Mouse (Mus musculus): ENCODE data around the gene Nup37. TPM values are rescaled to one million over a fixed set of nuclear protein-coding genes. Genes with fewer than 3 reads are reported as not detected.

The Nup37 gene
- polyA plus RNA-seq, 1 experiment from 2014 or later = 39.8 TPM

DNA sequence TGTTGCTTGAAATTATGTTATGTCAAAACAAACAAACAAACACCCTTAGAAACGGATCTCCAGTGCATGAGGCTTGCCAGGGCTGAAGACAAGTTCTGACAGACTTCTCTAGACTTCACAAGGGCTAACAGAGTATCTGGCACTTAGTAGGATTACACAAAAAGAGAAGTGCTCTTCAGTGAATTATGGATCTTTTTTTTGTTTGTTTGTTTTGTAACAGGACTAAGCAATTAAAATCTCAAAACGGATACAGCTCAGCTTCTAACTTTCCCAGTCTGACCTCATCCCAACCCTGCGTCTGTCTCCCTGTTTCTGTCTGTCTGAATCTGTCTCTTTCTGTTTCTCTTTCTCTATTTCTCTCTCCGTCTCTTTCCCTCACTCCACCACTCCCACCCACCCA is 53.7 kb downstream of the Nup37 start:
- Histone ChIP-seq H3K27ac (replicated peaks) (no peak overlapping the region), H3K9ac (replicated peaks) (no peak overlapping the region), H3K4me2 (replicated peaks) (peak overlapping the region; percentile 4; the same call in 1 of the 2 replicates), H3K4me1 (peaks cover 4% of the 10 kb centered on the region), H3K27me3 (no peaks in the 10 kb centered on the region), H3K36me3 (no peaks in the 10 kb centered on the region), H3K4me3 (no peak overlapping the region; the same call in 1 of the 2 replicates), H3K9me3 (no peaks in the 10 kb centered on the region)
- ATAC-seq (replicated peaks) = peak; percentile 70
- 16% methylated on average over 4 of the region's 4 CpGs for WGBS

DNA sequence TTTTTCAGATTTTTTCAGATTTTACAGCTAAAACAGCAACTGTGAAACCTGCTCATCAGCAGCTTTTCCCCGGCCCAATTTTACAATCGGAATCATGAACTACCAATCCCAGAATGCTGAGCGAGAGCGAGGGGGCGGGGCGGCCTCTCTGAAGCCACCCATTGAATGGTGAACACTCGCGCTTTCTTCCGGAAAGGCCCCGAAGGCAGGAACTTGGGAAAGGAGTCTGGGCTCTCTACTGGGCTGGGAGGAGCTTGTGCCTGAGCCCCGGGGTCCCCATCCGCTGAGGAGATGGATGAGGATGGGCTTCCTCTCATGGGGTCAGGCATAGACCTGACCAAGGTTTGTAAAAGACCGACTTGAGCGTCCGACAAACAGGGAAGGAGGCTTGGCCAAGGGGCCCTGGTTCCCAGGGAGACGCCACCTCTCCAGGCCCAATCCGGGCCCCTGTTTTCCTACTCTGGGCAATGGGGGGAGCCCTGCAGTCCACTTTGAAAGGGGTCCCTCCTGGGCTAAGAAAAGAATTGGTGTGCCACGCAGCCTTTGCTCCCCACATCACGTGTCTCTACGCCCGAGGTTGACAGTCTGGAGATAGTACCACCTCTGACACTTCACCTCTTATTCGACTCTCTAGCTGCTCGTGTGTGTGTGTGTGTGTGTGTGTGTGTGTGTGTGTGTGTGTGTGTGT is 54.3 kb downstream of the Nup37 start, which contains the start of gene Washc3:
Gene Washc3, plus strand, starts transcription at position 143 of the 688 bp plus-strand sequence.
- peak within 1 kb of the TSS; percentile 80 for H3K4me3 ChIP-seq
- peak within 1 kb of the TSS; percentile 62 for H3K4me2 ChIP-seq (replicated peaks)
- H3K27me3 ChIP-seq = no peaks in the 10 kb centered on the region
- peak; percentile 100 for ATAC-seq (replicated peaks)
- peaks cover 4% of the 10 kb centered on the region for H3K4me1 ChIP-seq
- 2% methylated on average over 23 of the region's 23 CpGs for WGBS
- no peaks in the 10 kb centered on the region for H3K36me3 ChIP-seq
- H3K9me3 ChIP-seq = no peaks in the 10 kb centered on the region
- peak within 1 kb of the TSS; percentile 85 for H3K27ac ChIP-seq (replicated peaks)
- H3K9ac ChIP-seq (replicated peaks) = peak within 1 kb of the TSS; percentile 83

DNA sequence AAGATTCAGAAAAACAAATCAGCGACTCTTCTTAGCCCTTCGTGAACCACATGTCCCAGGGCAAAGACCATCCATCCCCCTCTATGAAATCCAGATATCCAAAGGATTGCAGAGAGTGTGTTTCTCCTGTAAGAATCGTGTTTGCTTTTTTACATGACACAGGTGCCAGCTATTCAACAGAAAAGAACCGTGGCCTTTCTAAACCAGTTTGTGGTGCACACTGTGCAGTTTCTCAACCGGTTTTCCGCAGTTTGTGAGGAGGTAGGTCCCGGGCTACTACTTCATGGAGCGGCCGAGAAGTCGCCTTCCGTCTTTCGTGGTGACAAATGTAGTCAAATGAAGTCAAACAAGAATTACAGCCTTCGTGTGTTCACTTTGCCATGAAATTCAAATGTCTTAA is 54.9 kb downstream of the Nup37 start:
- WGBS = 76% methylated on average over 13 of the region's 13 CpGs
- Histone ChIP-seq H3K4me3 (peak overlapping the region; percentile 80), H3K27me3 (no peaks in the 10 kb centered on the region), H3K9ac (replicated peaks) (peak overlapping the region; percentile 83), H3K4me1 (peaks cover 4% of the 10 kb centered on the region), H3K36me3 (no peaks in the 10 kb centered on the region), H3K4me2 (replicated peaks) (peak overlapping the region; percentile 62), H3K27ac (replicated peaks) (0 out of 2 replicates have a peak overlapping the region, but pooled peaks have one; percentile 85), H3K9me3 (no peaks in the 10 kb centered on the region)
- no peak for ATAC-seq (replicated peaks)

DNA sequence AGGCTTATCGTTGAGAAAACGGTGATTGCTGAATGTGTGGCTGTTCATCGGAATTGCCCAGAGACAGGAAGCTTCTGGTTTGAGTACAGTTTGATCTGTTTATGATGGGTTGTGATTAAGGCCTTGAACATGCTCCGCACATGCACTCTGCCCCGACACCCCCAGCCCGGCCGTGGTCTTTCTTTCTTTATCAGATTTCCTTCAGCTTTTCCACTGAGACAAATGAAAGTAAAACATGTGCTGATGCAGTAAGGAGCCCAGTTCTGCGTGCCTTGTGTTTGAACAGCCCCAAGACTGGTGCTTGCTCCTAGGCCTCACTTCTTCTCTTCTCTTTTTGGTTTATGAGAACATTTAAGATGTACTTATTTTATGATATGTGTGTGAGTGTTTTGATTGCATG is 55.8 kb downstream of the Nup37 start:
- 98% methylated on average over 8 of the region's 8 CpGs for whole genome bisulfite sequencing

DNA sequence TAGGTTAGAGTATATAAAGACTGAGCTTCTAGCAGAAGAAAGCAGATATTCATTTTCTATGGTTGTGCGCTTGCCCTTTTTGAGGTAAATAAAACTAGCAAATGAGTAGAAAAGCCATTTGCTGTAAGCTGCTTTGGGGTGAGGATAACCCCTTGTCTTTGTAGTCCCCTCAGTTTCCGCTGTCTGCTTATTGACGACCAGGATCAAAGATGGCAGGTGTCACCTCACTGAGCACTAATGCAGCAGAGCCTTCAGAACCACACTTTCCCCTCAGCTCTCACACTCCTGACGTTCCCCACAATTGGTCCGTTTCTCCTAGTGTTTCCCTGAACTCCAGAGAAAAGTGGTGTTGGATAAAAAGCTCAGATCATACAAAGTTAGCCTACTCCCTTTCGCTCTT is 56.4 kb downstream of the Nup37 start:
- no peak for ATAC-seq (replicated peaks)
- 92% methylated on average over 6 of the region's 6 CpGs for whole genome bisulfite sequencing

More for the DNA sequence above, 55.8 kb downstream of the Nup37 start:
- Histone ChIP-seq H3K27ac (replicated peaks) (no peak overlapping the region), H3K36me3 (no peaks in the 10 kb centered on the region), H3K4me2 (replicated peaks) (no peak overlapping the region), H3K4me3 (no peak overlapping the region), H3K9me3 (no peaks in the 10 kb centered on the region), H3K9ac (replicated peaks) (no peak overlapping the region), H3K4me1 (peaks cover 4% of the 10 kb centered on the region), H3K27me3 (no peaks in the 10 kb centered on the region)
- ATAC-seq (replicated peaks) = no peak

DNA sequence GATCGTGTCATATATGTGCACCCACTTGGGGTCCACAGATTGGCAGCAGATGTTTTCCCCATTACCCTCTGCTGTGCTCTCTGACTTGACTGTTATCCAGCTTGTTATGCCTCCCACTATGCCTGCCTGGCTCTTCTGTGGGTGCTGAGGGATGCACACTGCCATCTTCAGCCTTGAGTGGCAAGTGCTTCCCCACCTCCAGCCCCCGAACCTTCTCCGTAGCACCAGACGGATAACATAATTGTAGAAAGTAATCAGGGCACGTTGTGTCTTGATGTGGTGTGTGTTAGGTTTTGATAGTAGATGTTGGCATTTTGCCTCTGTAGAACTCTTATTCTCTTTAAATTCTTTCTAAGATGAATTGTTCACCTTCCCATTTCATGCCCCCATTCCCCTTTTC is 65.9 kb downstream of the Nup37 start:
- H3K4me3 ChIP-seq = no peak overlapping the region
- WGBS = 90% methylated on average over 5 of the region's 5 CpGs
- no peaks in the 10 kb centered on the region for H3K4me1 ChIP-seq
- no peaks in the 10 kb centered on the region for H3K27me3 ChIP-seq
- H3K9ac ChIP-seq (replicated peaks) = no peak overlapping the region
- H3K9me3 ChIP-seq = no peaks in the 10 kb centered on the region
- ATAC-seq (replicated peaks) = no peak
- no peak overlapping the region for H3K27ac ChIP-seq (replicated peaks)
- no peak overlapping the region for H3K4me2 ChIP-seq (replicated peaks)
- H3K36me3 ChIP-seq = peaks cover 7% of the 10 kb centered on the region; the same call in 1 of the 2 replicates

More for the DNA sequence above, 56.4 kb downstream of the Nup37 start:
- Histone ChIP-seq H3K27me3 (no peaks in the 10 kb centered on the region), H3K4me3 (no peak overlapping the region), H3K4me1 (peaks cover 4% of the 10 kb centered on the region), H3K36me3 (no peaks in the 10 kb centered on the region), H3K9me3 (no peaks in the 10 kb centered on the region), H3K4me2 (replicated peaks) (no peak overlapping the region), H3K27ac (replicated peaks) (no peak overlapping the region), H3K9ac (replicated peaks) (no peak overlapping the region)

DNA sequence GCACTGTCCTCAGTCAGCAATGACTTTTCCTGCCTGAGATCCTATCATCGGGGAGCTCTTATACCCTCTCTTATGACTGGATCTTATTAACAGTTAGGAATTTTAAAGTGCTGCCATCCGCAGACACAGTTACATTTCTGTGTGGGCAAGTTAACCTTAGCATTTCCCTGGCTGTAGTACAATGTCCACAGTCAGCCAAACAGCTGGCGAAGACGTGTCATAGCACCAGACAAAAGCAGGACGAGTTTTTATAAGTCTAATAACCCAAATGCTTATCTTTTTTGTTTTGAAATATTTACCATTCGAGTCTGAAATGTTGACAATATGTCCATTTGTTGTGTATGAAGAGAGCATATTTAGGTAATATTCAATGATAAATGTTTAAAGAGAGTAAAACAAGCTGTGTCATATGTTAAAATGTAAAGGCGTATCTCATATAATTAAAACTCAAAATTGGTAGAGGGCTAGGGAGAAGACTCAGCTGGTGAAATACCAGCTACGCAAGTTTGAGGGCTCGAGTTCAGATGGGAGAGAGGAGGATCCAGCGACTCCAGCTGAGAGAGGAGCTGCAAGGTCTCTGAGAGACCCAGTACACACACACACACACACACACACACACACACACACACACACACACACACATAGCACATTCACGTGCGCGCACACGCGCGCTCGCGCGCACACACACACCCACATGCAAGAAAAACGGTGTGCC is 68.2 kb downstream of the Nup37 start:
- H3K4me3 ChIP-seq = no peak overlapping the region
- H3K4me2 ChIP-seq (replicated peaks) = no peak overlapping the region
- H3K9me3 ChIP-seq = no peaks in the 10 kb centered on the region
- H3K27me3 ChIP-seq = no peaks in the 10 kb centered on the region
- no peak for ATAC-seq (replicated peaks)
- no peak overlapping the region for H3K27ac ChIP-seq (replicated peaks)
- no peaks in the 10 kb centered on the region for H3K4me1 ChIP-seq
- H3K36me3 ChIP-seq = peaks cover 8% of the 10 kb centered on the region; the same call in 1 of the 2 replicates
- no peak overlapping the region for H3K9ac ChIP-seq (replicated peaks)
- WGBS = 95% methylated on average over 20 of the region's 20 CpGs

DNA sequence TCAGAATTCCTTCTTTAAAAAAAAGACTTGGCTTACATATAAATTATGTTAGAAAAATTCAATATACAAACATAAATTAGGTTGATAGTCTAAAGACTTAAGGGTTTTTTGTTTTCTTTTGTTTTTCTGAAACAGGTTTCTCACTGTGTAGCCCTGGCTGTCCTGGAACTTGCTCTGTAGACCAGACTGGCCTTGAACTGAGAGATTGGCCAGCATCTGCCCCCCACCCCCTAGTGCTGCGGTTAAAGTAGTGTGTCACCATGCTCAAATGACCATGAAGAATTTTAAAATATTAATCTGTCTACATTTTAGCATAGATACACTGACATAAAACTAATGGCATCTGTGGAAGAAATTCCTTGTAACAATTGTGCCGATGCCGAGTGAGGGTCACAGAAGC is 71.4 kb downstream of the Nup37 start:
- peaks cover 8% of the 10 kb centered on the region; the same call in 1 of the 2 replicates for H3K36me3 ChIP-seq
- H3K27ac ChIP-seq (replicated peaks) = no peak overlapping the region
- no peaks in the 10 kb centered on the region for H3K9me3 ChIP-seq
- WGBS = 96% methylated on average over 3 of the region's 3 CpGs
- no peak overlapping the region for H3K4me2 ChIP-seq (replicated peaks)
- H3K27me3 ChIP-seq = no peaks in the 10 kb centered on the region
- H3K4me1 ChIP-seq = no peaks in the 10 kb centered on the region
- H3K4me3 ChIP-seq = no peak overlapping the region
- H3K9ac ChIP-seq (replicated peaks) = no peak overlapping the region
- ATAC-seq (replicated peaks) = no peak

DNA sequence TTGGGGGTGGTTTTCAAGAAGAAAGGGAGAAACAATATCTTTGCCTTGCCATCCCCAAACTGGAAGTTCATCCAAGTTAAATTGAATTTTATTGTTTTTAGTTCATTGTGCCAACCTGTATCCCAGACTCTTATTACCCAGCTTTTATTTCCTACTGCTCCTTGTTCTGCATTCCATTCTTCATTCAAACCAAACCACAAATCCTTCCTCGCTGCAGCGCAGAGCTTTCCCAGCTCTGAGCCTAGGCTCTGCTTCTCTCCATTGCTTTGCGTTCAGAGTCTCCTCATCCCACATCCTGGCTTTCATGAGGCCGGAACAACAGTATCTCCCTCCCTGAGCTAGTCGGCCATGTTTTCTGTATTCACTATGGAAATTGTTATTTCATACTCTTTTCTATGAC is 74.9 kb downstream of the Nup37 start:
- 93% methylated on average over 5 of the region's 5 CpGs for WGBS
- H3K27me3 ChIP-seq = no peaks in the 10 kb centered on the region
- no peak overlapping the region for H3K4me3 ChIP-seq
- H3K9ac ChIP-seq (replicated peaks) = no peak overlapping the region
- peaks cover 8% of the 10 kb centered on the region; the same call in 1 of the 2 replicates for H3K36me3 ChIP-seq
- no peak for ATAC-seq (replicated peaks)
- no peaks in the 10 kb centered on the region for H3K9me3 ChIP-seq
- H3K4me1 ChIP-seq = no peaks in the 10 kb centered on the region
- no peak overlapping the region for H3K27ac ChIP-seq (replicated peaks)
- H3K4me2 ChIP-seq (replicated peaks) = no peak overlapping the region

DNA sequence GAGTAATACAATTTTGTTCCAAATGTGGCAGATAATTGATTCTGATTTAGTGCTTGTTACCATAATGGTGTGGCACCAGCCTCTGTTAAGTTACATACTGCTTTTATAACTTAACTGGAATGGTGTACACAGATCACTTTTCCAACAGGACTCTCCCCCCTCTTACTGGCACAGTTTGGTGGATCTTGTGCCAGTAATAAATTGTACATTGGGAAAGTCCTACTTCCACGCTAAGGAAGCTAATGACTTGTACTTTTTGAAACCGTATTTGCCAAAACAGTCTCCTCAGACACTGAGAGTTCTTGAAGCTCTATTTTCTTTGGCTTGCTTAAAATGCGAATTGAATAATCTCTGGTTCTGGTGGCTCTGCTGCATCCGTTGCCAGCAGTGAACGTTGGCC is 78.6 kb downstream of the Nup37 start:
- 88% methylated on average over 5 of the region's 5 CpGs for WGBS
- no peaks in the 10 kb centered on the region for H3K4me1 ChIP-seq

DNA sequence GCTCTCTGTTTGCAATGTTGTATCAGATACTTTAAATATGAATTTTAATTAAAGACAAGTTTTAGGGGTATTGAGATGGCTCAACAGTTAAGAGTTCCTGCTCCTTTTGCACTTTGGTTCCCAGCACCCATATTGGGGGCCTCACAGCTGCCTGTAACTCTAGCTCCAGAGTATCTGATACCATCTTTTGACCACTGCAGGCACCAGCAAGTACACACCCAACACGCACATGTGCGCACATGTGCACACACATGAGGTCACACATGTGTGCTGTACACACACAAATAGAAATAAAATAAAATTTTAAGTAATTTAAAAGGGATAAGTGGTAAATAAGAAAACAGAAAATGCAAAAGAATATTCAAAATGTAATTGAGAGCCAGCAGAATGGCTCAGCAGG is 81.2 kb downstream of the Nup37 start:
- ATAC-seq (replicated peaks) = no peak
- 97% methylated on average over 2 of the region's 2 CpGs for WGBS
- peaks cover 6% of the 10 kb centered on the region; the same call in 1 of the 2 replicates for H3K36me3 ChIP-seq
- H3K9me3 ChIP-seq = no peaks in the 10 kb centered on the region
- H3K4me1 ChIP-seq = no peaks in the 10 kb centered on the region
- no peak overlapping the region for H3K4me2 ChIP-seq (replicated peaks)
- no peaks in the 10 kb centered on the region for H3K27me3 ChIP-seq
- no peak overlapping the region for H3K27ac ChIP-seq (replicated peaks)
- H3K4me3 ChIP-seq = no peak overlapping the region
- no peak overlapping the region for H3K9ac ChIP-seq (replicated peaks)

More for the DNA sequence above, 78.6 kb downstream of the Nup37 start:
- Histone ChIP-seq H3K9me3 (no peaks in the 10 kb centered on the region), H3K27me3 (no peaks in the 10 kb centered on the region), H3K4me3 (no peak overlapping the region), H3K9ac (replicated peaks) (no peak overlapping the region), H3K36me3 (peaks cover 6% of the 10 kb centered on the region; the same call in 1 of the 2 replicates), H3K4me2 (replicated peaks) (no peak overlapping the region), H3K27ac (replicated peaks) (no peak overlapping the region)
- ATAC-seq (replicated peaks) = no peak

Data from forebrain, embryonic 15.5 days (tissue).